Mouse (Mus musculus): ENCODE measurements around the gene Amdhd1. TPM values are rescaled to one million over a fixed set of nuclear protein-coding genes. Genes with fewer than 3 reads are reported as not detected.

The Amdhd1 gene
- polyA plus RNA-seq (2014; fragmentation: Illumina TruSeq; extraction: RNeasy Lipid Tissue Mini Kit (QIAGEN cat#74804)): 0.43 TPM

DNA sequence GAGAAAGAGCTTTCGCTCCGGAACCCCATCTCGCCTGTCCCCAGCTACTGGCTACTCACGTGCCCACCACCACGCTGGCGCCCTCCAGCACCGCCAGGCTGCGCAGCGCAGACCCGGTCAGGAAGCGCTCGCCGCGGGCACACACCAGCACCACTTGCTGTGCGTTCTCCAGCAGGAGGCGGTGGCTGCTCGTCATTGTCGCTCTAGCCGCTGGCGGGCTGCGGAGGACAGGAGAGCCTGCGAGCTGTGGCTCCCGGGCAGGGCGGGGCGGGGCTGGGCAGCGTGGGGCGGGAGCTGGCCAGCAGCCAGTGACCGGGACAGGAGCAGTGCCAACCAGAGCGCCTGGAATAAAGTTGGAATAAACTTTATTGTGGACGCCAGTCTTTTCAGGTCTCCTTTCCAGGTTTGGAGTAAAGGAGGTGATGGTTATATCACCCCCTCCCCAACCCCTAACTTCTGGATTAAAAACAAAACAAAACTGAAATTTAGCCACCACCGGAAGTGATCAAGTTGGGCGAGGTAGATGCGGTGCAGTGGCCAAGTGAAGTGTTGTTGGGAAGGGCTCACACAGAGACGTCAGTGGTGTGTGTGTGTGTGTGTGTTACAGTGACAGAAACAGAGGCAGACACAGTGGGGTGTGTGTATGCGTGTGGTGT is at the start of gene Amdhd1:
Gene Amdhd1 (minus strand): TSS at position 259 of the 656 bp plus-strand sequence.

DNA sequence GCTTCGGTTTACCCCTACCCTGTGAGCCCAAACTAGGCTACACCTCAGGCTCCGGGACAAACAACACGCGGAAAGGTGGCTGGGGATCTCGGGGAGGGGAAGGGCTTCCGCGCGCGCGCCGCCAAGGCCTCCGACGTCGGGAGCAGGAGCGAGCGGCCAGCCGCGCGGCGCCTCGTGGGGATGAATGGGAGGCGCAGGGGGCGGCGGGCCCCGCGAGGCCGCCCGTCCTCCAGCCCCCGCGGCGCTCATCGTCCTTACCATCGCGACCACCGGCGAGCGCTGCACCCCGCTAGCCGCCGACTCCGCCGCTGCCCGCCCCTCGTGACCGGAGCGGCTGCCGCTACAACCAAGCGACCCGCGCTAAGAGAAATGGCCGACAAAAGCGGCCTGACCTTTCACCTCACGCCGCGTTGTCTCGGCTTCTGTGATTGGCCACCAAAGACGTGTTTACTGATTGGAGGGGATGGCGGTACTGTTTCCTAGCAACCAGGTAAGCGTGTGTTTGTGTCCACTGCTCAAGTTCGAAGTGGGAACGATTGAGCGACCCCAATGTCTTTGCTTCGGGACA is 49.5 kb upstream of the Amdhd1 start, which contains the start of gene Snrpf:
Gene Snrpf (minus strand): TSS at position 426 of the 568 bp plus-strand sequence.

DNA sequence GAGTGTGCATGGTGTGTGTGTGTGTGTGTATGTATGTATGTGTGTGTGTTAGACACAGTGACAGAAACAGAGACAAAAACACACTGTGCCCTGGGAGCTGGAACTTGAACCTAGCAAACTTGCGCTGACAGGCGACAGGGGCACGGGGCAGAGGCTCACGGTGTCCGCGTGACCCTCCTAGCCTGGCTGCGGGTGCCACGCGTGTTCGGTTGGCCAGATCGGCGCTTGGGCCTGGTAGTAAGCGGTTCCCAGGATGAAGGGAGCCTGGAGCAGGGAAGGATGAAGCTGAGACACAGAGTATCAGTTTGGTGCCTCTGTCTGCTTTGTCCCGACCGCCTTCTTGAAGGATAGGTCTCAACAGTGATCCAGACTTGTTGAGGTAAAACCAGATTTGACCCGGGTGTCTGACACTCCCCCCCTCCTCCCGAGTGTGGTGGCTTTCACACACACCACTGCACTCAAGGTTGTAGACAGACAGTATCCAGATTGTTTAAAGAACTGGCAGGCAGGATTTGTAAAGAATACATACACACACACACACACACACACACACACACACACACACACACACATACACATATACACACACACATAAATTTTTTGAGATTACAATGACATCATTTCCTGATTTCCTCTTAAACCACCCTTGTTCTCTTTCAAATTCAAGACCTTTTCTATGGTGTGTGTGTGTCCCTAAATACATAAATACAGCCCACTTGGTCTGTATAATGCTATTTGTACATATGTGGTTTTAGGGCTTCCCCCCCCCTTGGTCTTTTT is 788 bp upstream of the Amdhd1 start, which contains the start of gene Ccdc38:
Gene Ccdc38 (plus strand): TSS at position 202 of the 780 bp plus-strand sequence.

DNA sequence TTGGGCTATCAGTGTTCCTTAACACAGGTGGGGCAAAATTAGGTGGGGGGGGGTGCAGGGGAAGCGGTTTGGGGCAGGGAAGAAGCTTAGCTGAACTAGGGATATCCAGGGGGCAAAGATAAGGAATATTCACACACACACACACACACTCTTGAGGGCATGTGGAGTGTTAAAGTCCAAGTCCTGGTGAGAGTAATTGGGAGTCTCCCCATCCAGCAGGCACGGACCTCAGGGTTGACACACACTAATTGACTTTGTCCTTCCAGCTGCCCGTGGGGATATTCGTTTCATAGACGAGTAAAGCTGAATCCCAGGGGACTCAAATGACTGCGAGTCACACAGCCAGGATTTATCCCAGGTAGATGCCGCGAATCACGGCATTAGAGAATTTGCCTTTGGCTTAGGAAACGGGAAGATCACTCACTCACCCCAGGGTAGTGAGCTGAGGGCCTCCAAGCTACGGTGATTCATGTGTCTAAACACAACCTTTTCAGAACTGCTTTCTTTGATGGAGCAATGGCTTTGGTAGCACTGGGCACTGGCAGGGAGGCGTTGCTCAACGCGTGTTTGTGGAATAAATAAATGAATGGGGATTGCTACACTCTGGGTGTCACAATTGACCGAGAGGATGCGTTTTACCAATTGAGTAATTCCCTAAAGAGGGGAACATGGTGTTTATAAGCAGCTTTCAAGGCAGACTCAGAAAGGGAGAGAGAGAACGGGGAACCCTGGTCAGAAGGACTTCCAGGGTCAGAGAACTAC is 51.6 kb downstream of the Amdhd1 start, which contains the start of gene Hal:
Gene Hal (plus strand): TSS at position 703 of the 762 bp plus-strand sequence.

Other genes starting within 250 kb of the Amdhd1 start
- 39.5 TPM for gene Elk3, start 228.9 kb downstream of the Amdhd1 start, polyA plus RNA-seq (2014; fragmentation: Illumina TruSeq; extraction: RNeasy Lipid Tissue Mini Kit (QIAGEN cat#74804))
- 54.5 TPM for gene Lta4h, start 86.6 kb downstream of the Amdhd1 start, polyA plus RNA-seq (2014; fragmentation: Illumina TruSeq; extraction: RNeasy Lipid Tissue Mini Kit (QIAGEN cat#74804))
- 0.11 TPM for gene Hal, start 51.3 kb downstream of the Amdhd1 start, polyA plus RNA-seq (2014; fragmentation: Illumina TruSeq; extraction: RNeasy Lipid Tissue Mini Kit (QIAGEN cat#74804))
- gene Ccdc38, start 599 bp upstream of the Amdhd1 start, polyA plus RNA-seq (2014; fragmentation: Illumina TruSeq; extraction: RNeasy Lipid Tissue Mini Kit (QIAGEN cat#74804)): 0.54 TPM
- 110 TPM for gene Snrpf, start 49.7 kb upstream of the Amdhd1 start, polyA plus RNA-seq (2014; fragmentation: Illumina TruSeq; extraction: RNeasy Lipid Tissue Mini Kit (QIAGEN cat#74804))
- 91.6 TPM for gene Ntn4, start 100.6 kb upstream of the Amdhd1 start, polyA plus RNA-seq (2014; fragmentation: Illumina TruSeq; extraction: RNeasy Lipid Tissue Mini Kit (QIAGEN cat#74804))

All from ovary, adult 10 weeks (tissue).